8 mouse cellular contexts compared by ENCODE assay signal in genomic region chr1:75467215-75467927, GRCm38 (mm10). TPM values are rescaled to one million over a fixed set of nuclear protein-coding genes. Genes with fewer than 3 reads are reported as not detected.
DNase-seq lines count a peak whose midpoint lies in the region; ATAC-seq and TF ChIP-seq lines count a peak whose summit lies in the region.

No protein-coding gene starts in this region.

- peak; percentile 85 for ATAC-seq in forebrain, postnatal 0 days
- ATAC-seq in neutrophil, adult 5-6 weeks (ENCODE audit: extremely low read depth, insufficient number of reproducible peaks, low FRiP score, poor library complexity, severe bottlenecking), result peak; percentile 34; the same call in 1 of the 2 replicates

- no peaks in the 10 kb centered on the region for H3K9me3 ChIP-seq in forebrain, postnatal 0 days (ENCODE audit: low read length)

- H3K4me3 ChIP-seq in forebrain, postnatal 0 days (ENCODE audit: low read depth, low read length), result no peak overlapping the region
- no peak overlapping the region for H3K4me3 ChIP-seq in lung, adult 2 months (replicated peaks; ENCODE audit: extremely low read depth, low read depth, low read length)

- peak; percentile 90 for DNase-seq in MN1 (ENCODE audit: low spot score)
- peak; percentile 76 to 91 for DNase-seq in cerebellum, adult 18-20 months
- peak; percentile 94 for DNase-seq in forebrain, postnatal 0 days
- DNase-seq in heart, postnatal 4 days, result peak; percentile 89
- peak; percentile 89 for DNase-seq in layer of hippocampus, adult 11-12 months (ENCODE audit: low spot score)
- DNase-seq in lung, adult 2 months, result peak; percentile 68
- peak; percentile 25 to 64 for DNase-seq in thymus, postnatal 10 days (ENCODE audit: low spot score in 2 of 2)

- peaks cover 3% of the 10 kb centered on the region; the same call in 1 of the 2 replicates for H3K27me3 ChIP-seq in forebrain, postnatal 0 days (ENCODE audit: insufficient read depth, low read length)

- 0 out of 2 replicates have a peak overlapping the region, but pooled peaks have one; percentile 31 for H3K4me2 ChIP-seq in forebrain, postnatal 0 days (ENCODE audit: low read depth)

- peaks cover 4% of the 10 kb centered on the region; the same call in 1 of the 2 replicates for H3K4me1 ChIP-seq in forebrain, postnatal 0 days (ENCODE audit: insufficient read depth)
- no peaks in the 10 kb centered on the region for H3K4me1 ChIP-seq in lung, adult 2 months (ENCODE audit: control insufficient read depth, insufficient read depth, low read length)

- H3K27ac ChIP-seq in forebrain, postnatal 0 days (ENCODE audit: low read depth, low read length), result no peak overlapping the region

- WGBS in forebrain, postnatal 0 days, result 8% methylated on average over 14 of the region's 14 CpGs
- WGBS in lung, adult 2 months, result 8% methylated on average over 14 of the region's 14 CpGs

- peak; percentile 96 for TF ChIP-seq CTCF in forebrain, postnatal 0 days (IDR thresholded peaks at IDR 0.05; ENCODE audit: low read depth)
- TF ChIP-seq CTCF in lung, adult 2 months (IDR thresholded peaks at IDR 0.05; ENCODE audit: insufficient read depth, low read length), result peak; percentile 77

- TF ChIP-seq POLR2A in lung, adult 2 months (IDR thresholded peaks at IDR 0.05; ENCODE audit: borderline replicate concordance, extremely low read depth, low read depth, low read length), result no peak

- H3K9ac ChIP-seq in forebrain, postnatal 0 days, result no peak overlapping the region

- peaks cover 7% of the 10 kb centered on the region for H3K36me3 ChIP-seq in forebrain, postnatal 0 days (ENCODE audit: insufficient read depth)

RNA-seq across cellular contexts. Expression of gene Chpf, which starts 11.7 kb away (rescaled TPM):
- total RNA-seq in forebrain, postnatal 0 days (2014; rRNA removed), result 65.9 and 80.4 TPM in 2 replicates
- polyA plus RNA-seq in forebrain, postnatal 0 days (2015; fragmentation: Nextera tagmentation; extraction: Ambion mirVana), result 55.5 and 56.8 TPM in 2 replicates
- total RNA-seq in heart, postnatal 4 days (2021), result 10 to 100 TPM; 38.0 to 38.7 TPM
- 89.7 and 127 TPM in 2 replicates for polyA plus RNA-seq in lung, adult 2 months (2012; rRNA removed)
- 2.5 and 4.1 TPM in 2 replicates for total RNA-seq in neutrophil, adult 5-6 weeks (2017)

RNA-seq across cellular contexts. Expression of gene Tmem198, which starts 12.0 kb away (rescaled TPM):
- total RNA-seq in forebrain, postnatal 0 days (2014; rRNA removed), result 54.8 and 58.0 TPM in 2 replicates
- 61.2 and 70.8 TPM in 2 replicates for polyA plus RNA-seq in forebrain, postnatal 0 days (2015; fragmentation: Nextera tagmentation; extraction: Ambion mirVana)
- total RNA-seq in heart, postnatal 4 days (2021), result 1 to 10 TPM in 1 of 2 experiments, under 1 TPM in 1; 0.55 to 1.1 TPM
- 5.2 and 7.4 TPM in 2 replicates for polyA plus RNA-seq in lung, adult 2 months (2012; rRNA removed)
- total RNA-seq in neutrophil, adult 5-6 weeks (2017), result 0.35 TPM in 1 of 2 replicates, not detected in the other

RNA-seq across cellular contexts. Expression of gene Asic4, which starts 17.1 kb away (rescaled TPM):
- 21.2 and 21.4 TPM in 2 replicates for total RNA-seq in forebrain, postnatal 0 days (2014; rRNA removed)
- 6.3 and 7.7 TPM in 2 replicates for polyA plus RNA-seq in forebrain, postnatal 0 days (2015; fragmentation: Nextera tagmentation; extraction: Ambion mirVana)
- total RNA-seq in heart, postnatal 4 days (2021), result not detected
- polyA plus RNA-seq in lung, adult 2 months (2012; rRNA removed), result 0.05 TPM in 1 of 2 replicates, not detected in the other
- total RNA-seq in neutrophil, adult 5-6 weeks (2017), result not detected in 2 replicates

RNA-seq across cellular contexts. Expression of gene Gmppa, which starts 31.6 kb away (rescaled TPM):
- total RNA-seq in forebrain, postnatal 0 days (2014; rRNA removed), result 57.3 and 68.3 TPM in 2 replicates
- polyA plus RNA-seq in forebrain, postnatal 0 days (2015; fragmentation: Nextera tagmentation; extraction: Ambion mirVana), result 64.0 and 64.9 TPM in 2 replicates
- total RNA-seq in heart, postnatal 4 days (2021), result 10 to 100 TPM; 41.1 to 41.4 TPM
- polyA plus RNA-seq in lung, adult 2 months (2012; rRNA removed), result 106 and 125 TPM in 2 replicates
- 32.6 and 34.4 TPM in 2 replicates for total RNA-seq in neutrophil, adult 5-6 weeks (2017)

RNA-seq across cellular contexts. Expression of gene Obsl1, which starts 38.9 kb away (rescaled TPM):
- 28.4 and 43.7 TPM in 2 replicates for total RNA-seq in forebrain, postnatal 0 days (2014; rRNA removed)
- polyA plus RNA-seq in forebrain, postnatal 0 days (2015; fragmentation: Nextera tagmentation; extraction: Ambion mirVana), result 18.7 and 22.9 TPM in 2 replicates
- 100 to 1,000 TPM; 196 to 210 TPM for total RNA-seq in heart, postnatal 4 days (2021)
- 20.7 and 26.1 TPM in 2 replicates for polyA plus RNA-seq in lung, adult 2 months (2012; rRNA removed)
- total RNA-seq in neutrophil, adult 5-6 weeks (2017), result not detected in 2 replicates

Comparison
In these comparisons a context has a peak if more than half of its experiments do, and no peak if none do; other contexts are left out.
1. RNA of gene Tmem198, which starts 12.0 kb away (total RNA-seq): 54.8 to 58.0 TPM in forebrain, postnatal 0 days; 0.55 to 1.1 TPM in heart, postnatal 4 days and 0.35 TPM in neutrophil, adult 5-6 weeks; every median in the first group is over 10 times any median in the second.
2. RNA of gene Asic4, which starts 17.1 kb away (total RNA-seq): 21.2 to 21.4 TPM in forebrain, postnatal 0 days; not detected in heart, postnatal 4 days and not detected in neutrophil, adult 5-6 weeks; every median in the first group is over 10 times any median in the second.
3. Peak in every context shown above with its lines, with median percentiles within 50 percentile points of each other: DNase-seq.